Mouse (Mus musculus) bone marrow macrophage, adult 2 months (primary cell): ENCODE results near the gene Perm1.

ENCODE experiments used
- CTCF ChIP-seq: IDR thresholded peaks from 2 replicates; pipeline ENCODE4 v1.5.1; 2012; ENCODE audit warnings: low read depth, mild to moderate bottlenecking, low read length, moderate library complexity
- POLR2A ChIP-seq: IDR thresholded peaks from 2 replicates; pipeline ENCODE4 v1.6.1; 2012; ENCODE audit warnings: mild to moderate bottlenecking, low read depth, low read length, borderline replicate concordance

DNA sequence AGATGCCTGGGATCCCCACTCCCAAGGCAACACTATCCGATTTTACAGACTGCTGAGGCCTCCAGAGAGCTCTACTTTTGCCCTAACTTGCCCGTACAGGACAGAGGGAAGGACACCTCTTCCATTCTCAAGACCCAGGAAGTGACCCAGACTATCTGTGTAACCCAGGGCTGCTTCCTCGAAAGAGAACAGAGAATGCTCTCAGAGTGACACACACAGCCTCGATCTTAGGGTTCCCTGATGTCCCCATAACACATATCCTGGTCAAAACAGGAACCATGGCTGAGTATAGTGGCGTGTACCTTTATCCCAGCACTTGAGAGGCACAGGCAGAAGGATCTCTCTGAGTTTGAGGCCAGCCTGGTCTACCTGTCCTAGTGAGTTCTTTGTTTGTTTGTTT lies 31.9 kb upstream of the Perm1 start:
- TF ChIP-seq CTCF (no peak), POLR2A (no peak)
